Mouse (Mus musculus): ENCODE data around the gene AL731706.2.
"Not testable (repeated sequence)": the region's sequence is repeated elsewhere in the genome, so short reads cannot be mapped to it uniquely, and the experiment has no call there.

The AL731706.2 gene

DNA sequence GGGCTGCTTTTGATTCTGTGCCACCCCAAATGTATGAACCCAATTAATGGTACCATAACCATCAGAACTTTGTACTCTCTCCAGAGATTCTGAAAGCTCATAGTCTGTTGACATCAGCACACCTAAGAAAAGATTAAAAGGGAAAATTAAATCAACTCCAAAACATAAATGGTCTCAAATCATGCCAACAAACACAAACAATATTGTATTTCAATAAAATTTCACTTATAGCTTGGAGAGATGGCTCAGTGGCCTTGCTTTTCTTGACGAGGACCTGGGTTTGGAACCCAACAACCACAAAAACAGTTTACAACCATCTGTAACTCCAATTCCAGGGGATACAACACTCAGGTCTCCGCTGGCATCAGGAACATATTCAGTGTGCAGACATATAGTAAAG, at the start of gene AL731706.2:
Gene AL731706.2 (minus strand): TSS at position 101 of the 400 bp plus-strand sequence.
- no peak for DNase-seq

DNA sequence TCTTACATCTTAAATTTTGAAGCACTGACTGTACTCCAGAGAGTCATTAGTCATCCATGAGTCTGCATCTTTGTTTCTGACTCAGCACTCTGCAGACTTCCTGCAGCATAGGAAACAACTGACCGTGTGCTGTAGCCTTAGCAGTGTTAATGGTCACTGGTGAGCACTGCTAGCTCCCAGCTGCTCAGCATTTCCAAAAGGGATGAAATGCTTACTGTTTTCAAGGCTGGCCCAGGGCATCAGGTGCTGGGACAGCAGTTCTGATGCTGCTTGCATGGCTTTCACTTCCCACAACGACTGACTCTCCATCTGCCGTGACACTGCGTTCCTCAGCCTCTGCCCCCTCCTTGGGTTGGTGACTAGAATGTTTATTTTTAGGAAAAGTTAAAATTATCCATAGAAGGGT, 35.5 kb upstream of the AL731706.2 start:
- DNase-seq: no peak

DNA sequence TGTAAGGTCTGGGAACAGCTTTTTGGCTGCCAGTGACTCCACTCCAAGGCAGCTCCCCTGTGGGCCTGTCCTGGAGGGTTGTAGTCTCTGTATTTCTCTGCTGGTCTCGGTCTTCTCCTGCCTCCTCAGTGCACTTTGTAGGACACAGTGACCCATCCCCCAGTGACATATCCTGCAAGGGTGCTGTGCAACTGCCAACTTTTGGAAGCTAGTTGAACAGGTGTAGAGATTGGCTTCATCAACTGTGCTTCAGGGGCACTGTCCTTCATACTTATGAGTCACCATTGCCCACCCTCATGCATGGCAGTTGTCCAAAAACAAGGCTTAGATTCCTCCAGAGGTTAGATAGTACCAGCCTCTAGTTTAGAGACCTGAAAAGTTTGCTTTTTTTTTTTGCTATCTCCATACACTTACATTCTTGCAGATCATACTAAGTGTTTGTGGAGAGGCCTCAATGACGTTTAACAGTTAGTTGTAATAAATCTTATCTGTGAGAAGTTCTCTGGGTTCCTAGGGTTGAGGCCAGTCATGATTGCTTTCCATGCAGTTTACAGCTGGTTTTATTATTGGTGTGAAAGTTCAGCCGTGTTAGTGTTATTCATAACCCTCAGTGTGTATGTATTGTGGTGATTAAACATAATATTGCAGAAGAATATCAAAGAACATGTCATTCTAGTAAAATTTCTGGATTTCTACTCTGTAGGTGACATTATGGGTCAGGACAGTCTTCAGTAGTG, 34.9 kb upstream of the AL731706.2 start:
- DNase-seq: no peak

DNA sequence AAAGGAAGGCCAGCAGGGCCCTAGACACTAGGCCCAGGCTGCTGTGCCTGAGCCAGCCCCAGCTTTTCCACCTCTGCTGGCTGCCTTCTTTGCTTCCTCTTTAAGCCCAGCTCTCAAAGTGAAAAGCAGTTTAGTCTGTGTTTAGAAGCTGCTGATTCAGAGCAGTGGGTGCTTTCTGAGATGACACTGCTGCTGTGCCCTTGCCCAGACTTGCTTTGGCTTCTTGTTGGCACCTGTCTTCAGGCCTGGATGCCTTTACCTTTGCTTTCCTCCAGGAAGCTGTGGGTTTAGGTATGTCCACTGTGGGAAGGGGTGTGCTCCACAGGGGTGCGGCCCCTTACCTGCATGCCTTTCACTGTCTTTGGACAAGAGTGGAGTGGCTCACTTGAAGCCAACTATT, 34.0 kb upstream of the AL731706.2 start:
- DNase-seq: no peak

DNA sequence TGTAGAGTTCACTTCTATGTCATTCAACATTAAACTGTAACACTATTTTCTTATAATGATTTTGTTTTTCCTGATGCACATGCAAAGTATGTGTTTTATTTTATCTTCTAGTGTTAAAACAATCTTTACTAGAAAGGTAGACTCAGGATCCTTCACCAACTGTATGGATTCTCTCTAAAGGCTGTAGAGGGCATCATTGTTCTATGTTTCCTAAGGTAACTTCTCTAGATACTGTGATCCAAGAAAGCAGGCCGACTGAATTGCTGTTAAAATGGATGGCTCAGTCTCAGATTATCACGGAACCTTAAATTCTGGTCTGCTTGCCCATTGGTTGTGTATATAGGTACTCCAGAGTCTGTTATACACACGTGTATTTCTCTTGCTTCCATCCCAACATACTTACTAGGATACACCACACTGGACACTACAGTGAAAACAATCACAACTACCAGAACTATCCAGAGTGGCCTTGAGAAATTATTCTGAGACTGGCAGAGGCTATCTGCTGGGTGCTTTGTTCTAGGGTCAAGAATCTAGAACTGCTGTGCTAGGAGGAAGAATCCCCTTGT, 28.9 kb upstream of the AL731706.2 start:
- no peak for DNase-seq

DNA sequence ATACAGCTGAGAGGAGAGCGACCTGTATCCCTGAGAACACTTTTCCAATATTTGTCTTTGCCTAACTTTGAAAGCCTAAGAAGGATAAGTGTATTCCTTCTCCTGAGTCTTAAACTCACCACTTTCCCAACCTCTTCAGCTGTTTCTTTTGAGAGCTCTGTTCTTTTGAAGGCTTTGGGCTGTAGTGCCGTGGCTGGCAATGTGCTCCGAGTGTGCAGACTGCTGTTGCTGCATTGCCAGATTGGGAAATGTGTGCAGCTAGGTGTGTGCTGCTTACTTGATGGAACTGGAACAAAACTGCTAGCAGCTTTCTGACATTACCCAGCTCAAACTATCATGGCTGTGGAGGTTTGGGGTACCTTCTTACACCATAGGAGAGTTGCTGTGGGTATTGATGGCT, 27.5 kb upstream of the AL731706.2 start:
- DNase-seq: no peak

DNA sequence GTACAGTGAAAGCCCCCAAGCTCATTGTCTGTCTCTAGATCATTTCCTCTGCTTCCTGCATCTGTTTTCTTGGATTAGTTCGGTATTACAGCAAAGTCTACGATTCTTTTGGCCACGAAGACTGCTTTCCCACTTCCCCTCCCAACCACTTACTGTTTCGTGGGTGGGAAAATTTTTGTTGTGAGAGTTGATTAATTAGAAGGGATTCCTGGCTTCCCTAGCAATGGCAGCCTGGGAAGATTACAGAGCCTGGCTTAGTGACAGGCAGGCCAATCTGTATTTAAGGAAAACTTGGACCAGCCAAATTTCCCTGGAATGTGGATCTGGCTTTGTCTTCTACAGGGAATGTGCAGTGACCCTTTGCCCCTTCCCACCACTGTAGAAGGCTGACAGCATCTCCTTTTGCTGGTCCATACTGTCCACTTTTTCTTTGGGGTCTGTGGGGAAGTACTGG, 26.5 kb upstream of the AL731706.2 start:
- no peak for DNase-seq

DNA sequence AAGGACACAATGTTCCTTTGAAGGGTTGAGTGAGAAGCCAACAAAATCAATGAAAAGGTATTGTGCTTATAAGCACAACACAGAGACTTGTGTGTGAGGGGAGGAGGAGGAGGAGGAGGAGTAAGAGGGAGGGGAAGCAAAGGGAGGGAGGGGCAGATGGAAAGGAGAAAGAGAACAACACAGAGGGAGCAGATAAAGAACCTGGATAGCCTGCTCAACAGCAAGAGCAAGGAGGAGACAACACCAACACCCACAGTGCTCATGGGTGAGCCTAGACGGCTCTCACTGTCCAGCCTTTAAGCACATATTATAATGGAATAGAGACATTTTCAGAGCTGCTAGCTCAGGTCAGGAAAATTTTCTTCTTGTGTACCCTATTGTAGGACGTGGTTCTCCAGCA, 23.8 kb upstream of the AL731706.2 start:
- DNase-seq: no peak

DNA sequence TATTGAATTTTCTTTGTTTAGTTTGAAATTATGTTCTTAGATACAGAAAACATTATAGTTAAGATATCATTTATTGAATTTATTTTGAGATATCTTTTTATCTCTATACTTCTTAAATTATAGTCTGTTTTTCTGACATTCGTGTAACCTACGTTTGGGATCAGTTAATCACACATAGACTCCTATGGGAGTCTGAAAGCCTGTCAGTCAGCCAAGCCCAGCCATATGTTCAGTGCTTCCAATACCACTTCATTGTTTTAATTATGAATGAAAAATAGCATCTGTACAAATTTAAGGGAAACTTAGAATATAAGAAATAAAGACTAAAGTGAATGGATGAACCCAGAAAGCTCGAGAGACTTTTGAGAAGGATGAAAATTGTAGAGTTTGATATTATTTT, 23.1 kb upstream of the AL731706.2 start:
- DNase-seq: no peak

DNA sequence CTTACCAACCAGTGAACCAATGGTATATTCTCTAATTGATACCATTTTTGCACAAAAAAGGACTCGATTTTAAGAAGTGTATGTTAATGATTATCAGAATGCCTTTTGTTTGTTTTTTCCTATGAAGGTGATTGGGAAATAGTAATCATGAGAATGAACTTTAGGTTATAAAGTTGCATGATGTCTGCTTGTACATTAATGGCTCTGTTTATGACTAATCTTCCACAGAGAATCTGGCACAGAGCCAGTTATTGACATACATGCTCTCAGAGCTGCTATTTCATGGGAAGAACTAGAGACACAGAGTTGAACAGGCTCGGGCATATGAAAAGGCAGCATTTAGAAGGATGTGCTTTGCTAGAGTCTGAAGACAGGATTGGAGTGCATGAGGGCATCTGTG, 10.7 kb upstream of the AL731706.2 start:
- DNase-seq: no peak

DNA sequence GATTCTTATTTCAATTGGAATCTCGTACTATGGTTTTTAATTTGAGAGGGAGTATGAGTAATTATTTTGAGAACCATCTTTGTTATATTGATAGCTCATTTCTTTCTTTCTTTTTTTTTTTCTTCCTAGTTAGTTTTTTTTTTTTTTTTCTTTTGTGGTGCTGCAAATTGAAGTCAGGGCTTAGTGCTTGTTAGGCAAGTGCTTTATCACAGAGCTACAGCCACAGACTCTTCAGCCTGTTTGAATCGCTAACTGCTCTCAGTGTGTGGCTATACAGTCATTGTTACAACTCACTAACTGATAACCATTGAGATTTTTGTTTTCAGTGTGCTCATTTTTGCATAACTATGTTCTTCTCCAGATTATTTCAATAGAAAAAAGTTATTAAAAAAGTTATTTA, 9.0 kb upstream of the AL731706.2 start:
- no peak for DNase-seq

DNA sequence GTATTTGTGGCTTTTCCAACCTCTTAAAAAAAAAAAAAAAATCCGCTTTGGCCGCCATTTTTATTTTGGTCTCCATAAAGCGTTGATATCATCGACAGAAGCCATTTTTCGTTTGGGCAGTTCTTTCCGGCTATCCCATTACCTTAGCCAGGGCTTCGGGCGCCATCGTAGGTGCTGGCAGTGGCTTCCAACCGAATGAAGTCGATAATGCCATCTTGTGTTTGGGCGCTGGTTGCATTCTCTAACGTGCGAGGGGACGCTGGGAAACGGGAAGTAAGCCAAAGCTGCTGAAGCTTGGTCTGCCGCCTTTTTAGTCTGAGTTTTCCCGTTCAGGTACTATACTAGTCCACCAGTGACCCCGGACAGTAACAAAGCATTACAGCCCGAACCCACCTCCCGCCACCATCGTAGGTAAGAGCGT, 6.5 kb upstream of the AL731706.2 start:
- peak; percentile 95 for DNase-seq

DNA sequence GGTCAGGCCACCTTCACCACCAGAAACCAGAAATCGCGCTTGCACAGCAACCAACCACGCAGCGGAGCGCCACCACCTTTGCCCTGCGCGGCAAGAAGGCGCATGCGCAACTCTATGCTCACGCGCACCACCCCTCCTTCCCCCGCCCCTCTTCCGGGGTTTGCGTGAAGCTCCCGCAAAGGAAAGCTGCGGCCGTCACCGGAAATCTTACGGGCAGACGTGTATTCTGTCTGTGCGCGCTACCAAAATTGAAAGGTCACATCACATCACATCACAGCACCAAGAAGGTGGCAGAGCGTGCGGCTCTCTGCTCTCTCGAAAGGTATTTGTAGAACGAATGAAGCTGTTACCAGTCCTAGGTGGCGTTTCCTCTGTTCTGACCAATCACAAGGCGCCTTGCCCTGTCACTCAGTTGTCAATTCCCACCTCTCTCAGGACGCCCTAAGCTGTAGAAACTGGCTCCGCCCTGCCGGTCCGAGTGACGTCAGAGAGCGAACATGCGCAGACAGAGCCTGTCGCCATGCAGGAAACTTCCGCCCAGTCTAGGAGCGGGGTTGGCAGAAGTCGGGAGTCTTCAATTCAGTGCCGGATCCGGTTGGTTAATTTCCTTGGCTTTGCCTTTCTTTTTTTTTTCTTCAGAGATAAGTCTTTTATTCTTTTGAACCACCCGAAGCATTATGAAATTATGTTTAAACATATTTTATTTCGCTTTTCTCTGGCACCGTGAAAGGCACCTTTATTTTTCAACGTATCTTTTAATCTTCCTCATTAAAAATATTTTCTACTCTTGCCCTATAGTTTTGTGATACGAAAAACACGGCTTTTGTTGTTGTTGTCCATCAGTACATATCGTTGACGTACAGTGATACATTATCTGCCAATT, 5.8 kb upstream of the AL731706.2 start, which contains the start of the genes Slx4ip, AL731706.1 and Mkks:
Gene Slx4ip (plus strand): TSS at position 151 of the 883 bp plus-strand sequence.
Gene AL731706.1 (minus strand): TSS at position 322 of the 883 bp plus-strand sequence.
Gene Mkks (minus strand): TSS at position 322 of the 883 bp plus-strand sequence.
- DNase-seq: peak; percentile 99

DNA sequence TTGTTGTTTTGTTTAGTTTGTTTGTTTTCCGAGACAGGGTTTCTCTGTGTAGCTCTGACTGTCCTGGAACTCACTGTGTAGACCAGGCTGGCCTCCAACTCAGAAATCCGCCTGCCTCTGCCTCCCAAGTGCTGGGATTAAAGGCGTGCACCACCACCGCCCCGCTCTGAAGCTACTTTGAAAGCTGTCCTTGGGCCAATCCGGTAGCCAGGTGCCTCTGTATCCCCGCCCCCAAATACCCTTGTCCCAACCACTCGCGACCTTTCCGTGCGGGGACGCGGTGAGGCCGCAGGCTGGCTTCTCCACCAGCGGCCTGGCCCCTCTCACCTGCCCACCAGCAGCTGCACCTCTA, 5.2 kb upstream of the AL731706.2 start:
- DNase-seq: not testable (repeated sequence)

DNA sequence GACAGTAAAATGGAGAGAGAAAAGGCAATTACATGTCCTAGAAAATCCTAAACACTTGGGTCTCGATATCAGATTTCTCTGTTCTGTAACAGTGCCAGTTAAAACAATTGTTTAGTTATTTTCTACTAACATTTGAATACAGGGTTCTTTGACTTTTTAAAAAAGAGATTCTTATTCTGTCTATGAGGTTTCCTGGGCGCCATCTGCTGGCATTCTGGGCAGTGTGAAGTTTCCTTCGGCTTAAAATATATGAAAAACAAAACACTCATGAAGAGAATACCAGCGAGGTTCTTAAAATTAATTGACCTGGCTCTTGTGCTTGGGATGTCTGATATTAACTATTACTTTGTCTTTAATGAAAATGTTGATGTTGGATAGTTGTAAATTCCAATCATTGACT, 1.4 kb upstream of the AL731706.2 start:
- peak; percentile 11 for DNase-seq

DNA sequence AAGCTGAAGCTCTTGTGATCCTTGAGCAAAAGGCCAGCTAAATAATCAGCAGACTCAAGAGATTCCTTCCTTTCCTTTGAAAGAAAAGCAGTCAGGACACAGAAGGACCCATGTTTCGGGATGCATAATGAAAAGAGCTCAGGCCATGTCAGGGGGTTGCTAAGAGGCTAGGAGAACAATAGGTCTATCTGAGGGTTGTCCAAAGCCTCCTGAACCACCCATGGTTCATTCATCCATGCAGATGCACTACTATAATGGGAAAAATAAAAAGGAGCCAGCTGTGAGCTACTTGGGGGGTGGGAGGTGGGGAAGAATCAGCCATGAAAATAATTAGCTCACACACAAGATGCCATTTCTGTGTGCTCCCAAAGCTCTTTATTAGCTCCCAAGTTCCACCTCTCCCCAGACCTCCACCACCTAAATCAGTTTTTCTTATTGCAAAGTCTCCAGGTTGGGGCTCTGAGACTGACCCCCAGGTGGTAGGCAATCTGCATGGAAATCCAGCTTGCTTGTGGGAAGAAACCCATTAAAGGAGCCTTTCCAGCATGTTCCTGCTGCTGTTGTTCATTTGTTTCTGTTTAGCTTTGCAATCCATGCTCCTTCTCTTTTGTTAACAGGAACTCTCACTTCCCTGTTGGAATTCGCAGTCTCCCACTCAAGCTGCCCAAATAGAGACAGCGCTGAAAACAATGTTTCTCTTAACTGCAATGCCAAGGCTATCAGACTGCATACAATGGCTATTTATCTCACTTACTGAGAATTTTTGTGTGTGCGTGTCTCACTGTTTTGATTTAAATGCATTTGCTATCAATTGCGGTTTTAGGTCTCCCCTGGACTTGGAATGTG, 30.7 kb downstream of the AL731706.2 start:
- DNase-seq: no peak

DNA sequence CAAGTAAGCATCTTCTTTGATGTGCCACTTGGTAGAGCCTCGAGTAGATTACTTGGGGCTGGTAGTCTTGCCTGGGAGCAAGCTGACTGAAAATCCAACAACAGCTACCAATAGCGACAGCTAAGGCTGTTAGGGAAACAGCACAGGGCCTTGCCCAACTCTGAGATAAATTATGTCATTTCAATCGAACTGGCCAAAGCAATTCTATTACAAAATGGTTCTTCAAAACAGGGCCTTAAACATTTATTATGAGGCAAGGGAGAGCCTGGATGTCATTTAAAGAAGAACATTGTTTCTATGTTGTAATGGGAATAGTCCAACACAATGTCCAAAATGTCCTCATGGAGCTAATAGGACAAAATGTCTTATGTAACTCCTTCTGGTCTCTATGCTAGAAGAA, 35.1 kb downstream of the AL731706.2 start:
- DNase-seq: no peak

DNA sequence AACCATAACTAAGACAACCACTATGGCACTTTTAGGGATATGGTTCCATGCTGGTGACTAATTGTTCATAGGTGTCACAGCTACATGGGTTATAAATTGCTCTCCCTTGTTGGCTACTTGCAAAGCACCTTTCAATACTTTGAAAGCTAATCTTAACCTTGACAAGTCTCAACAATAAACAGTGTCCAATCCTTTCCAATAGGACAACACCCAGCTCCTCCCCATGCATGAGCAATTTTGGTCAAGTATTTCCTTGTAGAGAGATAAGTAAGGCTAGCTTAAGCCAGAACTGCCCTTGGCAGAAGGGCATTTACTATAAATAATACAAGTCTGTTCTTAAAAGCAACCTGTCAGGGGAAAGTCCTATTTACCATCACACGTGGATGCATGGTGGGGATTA, 47.5 kb downstream of the AL731706.2 start:
- DNase-seq: no peak

DNA sequence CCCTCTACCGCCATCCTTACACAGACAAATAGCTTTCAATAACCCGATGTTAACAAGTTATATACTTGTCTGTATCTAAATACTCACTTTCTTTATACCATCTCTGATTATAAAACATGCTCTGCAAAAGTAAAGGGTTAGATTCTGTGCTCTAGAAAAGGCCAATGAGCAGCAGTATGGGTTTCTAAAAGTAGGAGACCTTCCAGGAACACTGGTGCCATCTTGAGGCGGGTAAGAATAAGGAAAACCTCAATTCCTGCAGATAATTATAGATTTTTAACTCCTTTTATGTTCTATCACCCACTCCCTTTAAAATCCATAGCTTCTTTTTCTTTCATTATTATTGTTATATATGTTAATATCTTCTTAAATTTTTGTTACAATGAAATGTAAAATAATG, 49.6 kb downstream of the AL731706.2 start:
- DNase-seq: no peak
